Comparison of ENCODE assay signal across 7 mouse cellular contexts in the genomic region with DNA sequence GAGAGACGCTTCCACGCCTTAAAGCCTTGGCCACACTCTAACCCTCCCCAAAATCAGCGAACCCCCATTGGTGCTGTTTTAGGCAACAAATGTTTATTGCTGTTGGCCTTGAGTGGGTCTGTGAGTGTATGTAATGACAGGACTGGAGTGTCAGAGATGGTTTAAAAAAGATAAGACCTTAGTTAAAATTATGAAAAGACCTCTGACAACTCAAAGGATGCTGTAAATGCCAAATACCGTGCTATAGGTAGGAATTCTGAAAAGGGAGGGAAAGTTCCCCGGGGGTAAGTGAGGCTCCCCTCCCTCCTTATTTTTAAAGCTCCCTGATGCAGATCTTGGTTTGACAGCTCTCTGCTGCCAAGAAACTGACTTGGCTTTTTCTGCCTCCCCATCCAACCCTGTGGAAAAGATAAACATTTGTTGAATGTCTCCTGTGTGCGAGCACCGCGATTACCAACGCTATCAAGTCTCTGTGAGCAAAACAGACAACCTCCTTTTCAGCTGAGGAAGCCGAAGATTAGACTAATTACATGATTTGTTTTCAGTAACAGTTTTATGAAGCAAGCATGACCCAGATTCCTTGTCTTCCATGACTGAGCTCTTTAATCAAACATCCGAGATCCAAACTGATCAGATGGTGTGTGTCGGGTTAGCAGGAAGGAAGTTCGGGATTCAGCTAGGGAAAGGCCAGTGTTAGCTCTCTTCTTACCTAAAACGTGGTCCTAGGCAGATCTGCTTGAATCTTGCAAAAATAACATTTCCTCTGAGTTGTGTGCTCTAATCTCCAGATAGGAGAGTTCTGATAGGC. TPM values are rescaled to one million over a fixed set of nuclear protein-coding genes. Genes with fewer than 3 reads are reported as not detected.
A peak's percentile ranks its signal among the peaks of the same experiment; 100 is the strongest.
DNase-seq lines count a peak whose midpoint lies in the region; ATAC-seq and TF ChIP-seq lines count a peak whose summit lies in the region.

No protein-coding gene starts in this region.

- no peak overlapping the region for H3K27ac ChIP-seq in testis, adult 2 months (ENCODE audit: control insufficient read depth, insufficient read depth, low read depth, low read length)
- H3K27ac ChIP-seq in embryonic facial prominence, embryonic 14.5 days (replicated peaks; ENCODE audit: low read depth, low read length), result peak overlapping the region; percentile 82
- H3K27ac ChIP-seq in limb, embryonic 14.5 days (replicated peaks; ENCODE audit: low read depth, low read length), result peak overlapping the region; percentile 75
- H3K27ac ChIP-seq in olfactory bulb, adult 2 months (ENCODE audit: insufficient read depth, low read depth, low read length), result 0 out of 2 replicates have a peak overlapping the region, but pooled peaks have one; percentile 6

- no peaks in the 10 kb centered on the region for H3K27me3 ChIP-seq in testis, adult 2 months (ENCODE audit: control insufficient read depth, insufficient read depth, low read length)
- no peaks in the 10 kb centered on the region for H3K27me3 ChIP-seq in embryonic facial prominence, embryonic 14.5 days (replicated peaks; ENCODE audit: control insufficient read depth, insufficient read depth, low read length)
- H3K27me3 ChIP-seq in limb, embryonic 14.5 days (ENCODE audit: control insufficient read depth, insufficient read depth, low read length), result no peaks in the 10 kb centered on the region

- no peaks in the 10 kb centered on the region; the same call in 1 of the 2 replicates for H3K9me3 ChIP-seq in embryonic facial prominence, embryonic 14.5 days (ENCODE audit: control insufficient read depth, low read length)
- H3K9me3 ChIP-seq in limb, embryonic 14.5 days (ENCODE audit: control insufficient read depth, low read length), result no peaks in the 10 kb centered on the region

- H3K4me2 ChIP-seq in embryonic facial prominence, embryonic 14.5 days (ENCODE audit: low read depth, low read length), result peak overlapping the region; percentile 67
- peak overlapping the region; percentile 77 for H3K4me2 ChIP-seq in limb, embryonic 14.5 days (replicated peaks; ENCODE audit: low read depth, low read length, severe bottlenecking)

- H3K36me3 ChIP-seq in testis, adult 2 months (ENCODE audit: control insufficient read depth, insufficient read depth, low read length), result no peaks in the 10 kb centered on the region
- no peaks in the 10 kb centered on the region for H3K36me3 ChIP-seq in embryonic facial prominence, embryonic 14.5 days (ENCODE audit: control insufficient read depth, insufficient read depth, low read length)
- peaks cover 3% of the 10 kb centered on the region; the same call in 1 of the 2 replicates for H3K36me3 ChIP-seq in limb, embryonic 14.5 days (ENCODE audit: control insufficient read depth, insufficient read depth, low read length)

- TF ChIP-seq CTCF in testis, adult 2 months (IDR thresholded peaks at IDR 0.05; ENCODE audit: control insufficient read depth, insufficient read depth, insufficient replicate concordance, low read depth, low read length), result no peak
- TF ChIP-seq CTCF in olfactory bulb, adult 2 months (IDR thresholded peaks at IDR 0.05; ENCODE audit: insufficient read depth, low read depth, low read length), result no peak

- peak overlapping the region; percentile 96 for H3K4me3 ChIP-seq in testis, adult 2 months (ENCODE audit: control insufficient read depth, low read depth, low read length)
- peak overlapping the region; percentile 84 for H3K4me3 ChIP-seq in embryonic facial prominence, embryonic 14.5 days (ENCODE audit: low read depth, low read length)
- peak overlapping the region; percentile 89 for H3K4me3 ChIP-seq in limb, embryonic 14.5 days (replicated peaks; ENCODE audit: low read length)
- peak overlapping the region; percentile 84 for H3K4me3 ChIP-seq in olfactory bulb, adult 2 months (ENCODE audit: insufficient read depth, low read depth, low read length)

- no peak for DNase-seq in testis, postnatal 10 days (ENCODE audit: low spot score)
- DNase-seq in embryonic facial prominence, embryonic 14.5 days (ENCODE audit: low spot score), result peak; percentile 60
- peak; percentile 47 for DNase-seq in limb, embryonic 14.5 days (ENCODE audit: low spot score)
- no peak for DNase-seq in layer of hippocampus, adult 11-12 months (ENCODE audit: low spot score)
- DNase-seq in frontal cortex, adult 2 months (ENCODE audit: extremely low spot score in 1 of 2, low spot score in 1 of 2), result no peak

- ATAC-seq in embryonic facial prominence, embryonic 14.5 days (ENCODE audit: low read depth), result peak; percentile 19
- ATAC-seq in limb, embryonic 14.5 days (ENCODE audit: low FRiP score, low read depth), result no peak

- no peak for TF ChIP-seq POLR2A in testis, adult 2 months (IDR thresholded peaks at IDR 0.05; ENCODE audit: control insufficient read depth, low read depth, low read length)
- no peak for TF ChIP-seq POLR2A in limb, embryonic 14.5 days (IDR thresholded peaks at IDR 0.05; ENCODE audit: borderline replicate concordance, extremely low read depth, insufficient read depth, insufficient read length)
- TF ChIP-seq POLR2A in olfactory bulb, adult 2 months (IDR thresholded peaks at IDR 0.05; ENCODE audit: insufficient read depth, low read depth, low read length), result no peak

- peaks cover 4% of the 10 kb centered on the region for H3K4me1 ChIP-seq in testis, adult 2 months (ENCODE audit: control insufficient read depth, insufficient read depth, low read length)
- H3K4me1 ChIP-seq in embryonic facial prominence, embryonic 14.5 days (ENCODE audit: control insufficient read depth, insufficient read depth, low read length), result peaks cover 13% of the 10 kb centered on the region
- peaks cover 3% of the 10 kb centered on the region; the same call in 1 of the 2 replicates for H3K4me1 ChIP-seq in limb, embryonic 14.5 days (ENCODE audit: control insufficient read depth, insufficient read depth, low read length)
- H3K4me1 ChIP-seq in olfactory bulb, adult 2 months (ENCODE audit: control insufficient read depth, insufficient read depth, low read length), result peaks cover under 1% of the 10 kb centered on the region

- H3K9ac ChIP-seq in embryonic facial prominence, embryonic 14.5 days (ENCODE audit: low read depth, low read length), result peak overlapping the region; percentile 83
- H3K9ac ChIP-seq in limb, embryonic 14.5 days (ENCODE audit: low read depth, low read length, severe bottlenecking), result peak overlapping the region; percentile 83

- WGBS in embryonic facial prominence, embryonic 14.5 days, result 3% methylated on average over 14 of the region's 14 CpGs
- 8% methylated on average over 14 of the region's 14 CpGs for WGBS in limb, embryonic 14.5 days
- 8% methylated on average over 14 of the region's 14 CpGs for WGBS in olfactory bulb, adult 2 months

RNA-seq across cellular contexts. Expression of a gene that starts 1.4 kb away (rescaled TPM):
- polyA plus RNA-seq in testis, adult 2 months (2012; rRNA removed), result 15.5 and 15.8 TPM in 2 replicates
- 16.9 and 18.7 TPM in 2 replicates for polyA plus RNA-seq in embryonic facial prominence, embryonic 14.5 days (2014; fragmentation: Nextera tagmentation; extraction: Ambion mirVana)
- polyA plus RNA-seq in limb, embryonic 14.5 days (2012; rRNA removed), result 12.1 and 15.0 TPM in 2 replicates
- 9.6 and 10.4 TPM in 2 replicates for polyA plus RNA-seq in limb, embryonic 14.5 days (2014; fragmentation: Nextera tagmentation; extraction: Ambion mirVana)
- polyA plus RNA-seq in olfactory bulb, adult 2 months (2012; ENCODE audit: insufficient read depth, insufficient read length, low replicate concordance, missing spikeins), result 110 TPM in 1 of 2 replicates, not detected in the other
- polyA plus RNA-seq in frontal cortex, adult 2 months (2012; rRNA removed), result 104 and 113 TPM in 2 replicates

RNA-seq across cellular contexts. Expression of a gene that starts 12.0 kb away (rescaled TPM):
- polyA plus RNA-seq in testis, adult 2 months (2012; rRNA removed), result 8.4 and 8.6 TPM in 2 replicates
- 55.3 and 55.7 TPM in 2 replicates for polyA plus RNA-seq in embryonic facial prominence, embryonic 14.5 days (2014; fragmentation: Nextera tagmentation; extraction: Ambion mirVana)
- 24.1 and 43.5 TPM in 2 replicates for polyA plus RNA-seq in limb, embryonic 14.5 days (2012; rRNA removed)
- polyA plus RNA-seq in limb, embryonic 14.5 days (2014; fragmentation: Nextera tagmentation; extraction: Ambion mirVana), result 56.4 and 60.9 TPM in 2 replicates
- not detected in 2 replicates for polyA plus RNA-seq in olfactory bulb, adult 2 months (2012; ENCODE audit: insufficient read depth, insufficient read length, low replicate concordance, missing spikeins)
- polyA plus RNA-seq in frontal cortex, adult 2 months (2012; rRNA removed), result 28.7 and 29.9 TPM in 2 replicates

RNA-seq across cellular contexts. Expression of a gene that starts 38.5 kb away (rescaled TPM):
- polyA plus RNA-seq in testis, adult 2 months (2012; rRNA removed), result 0.57 and 0.96 TPM in 2 replicates
- 0.20 and 0.36 TPM in 2 replicates for polyA plus RNA-seq in embryonic facial prominence, embryonic 14.5 days (2014; fragmentation: Nextera tagmentation; extraction: Ambion mirVana)
- polyA plus RNA-seq in limb, embryonic 14.5 days (2012; rRNA removed), result 0.47 and 0.53 TPM in 2 replicates
- polyA plus RNA-seq in limb, embryonic 14.5 days (2014; fragmentation: Nextera tagmentation; extraction: Ambion mirVana), result 0.36 TPM in 1 of 2 replicates, not detected in the other
- polyA plus RNA-seq in olfactory bulb, adult 2 months (2012; ENCODE audit: insufficient read depth, insufficient read length, low replicate concordance, missing spikeins), result not detected in 2 replicates
- 1.6 and 1.7 TPM in 2 replicates for polyA plus RNA-seq in frontal cortex, adult 2 months (2012; rRNA removed)

Comparison
In these comparisons a context has a peak if more than half of its experiments do, and no peak if none do; other contexts are left out.
1. DNase-seq: peak in embryonic facial prominence, embryonic 14.5 days (single experiment) and limb, embryonic 14.5 days (single experiment); none in testis, postnatal 10 days (single experiment), layer of hippocampus, adult 11-12 months (single experiment) and frontal cortex, adult 2 months (0 of 2).
2. Peak in every context shown above with its lines, with median percentiles within 50 percentile points of each other: H3K4me3 ChIP-seq.